Mouse (Mus musculus) gastrocnemius, adult 2 months (tissue): ENCODE results near the gene Gm10447. TPM values are rescaled to one million over a fixed set of nuclear protein-coding genes. Genes with fewer than 3 reads are reported as not detected.
A peak's percentile ranks its signal among the peaks of the same experiment; 100 is the strongest.

Source experiments
- DNase-seq: peaks from one replicate; pipeline ENCODE4 v3.0.0; 2022
- H3K27ac ChIP-seq: fragments of 200-600 bp; 2 replicates; pipeline ENCODE4 v1.8.1; 2022; ENCODE audit warnings: mild to moderate bottlenecking
- H3K4me3 ChIP-seq: fragments of 200-600 bp; 2 replicates; pipeline ENCODE4 v1.8.1; 2022; ENCODE audit warnings: mild to moderate bottlenecking, moderate library complexity
- CTCF ChIP-seq: fragments of 200-600 bp; IDR thresholded peaks from 2 replicates; pipeline ENCODE4 v1.8.1; 2022; ENCODE audit warnings: antibody characterized with exemption, mild to moderate bottlenecking, moderate library complexity
- intact Hi-C: fragments of 180-260 bp; cut with DNase I; formaldehyde crosslinking; loops from one replicate; pipeline ENCODE4 v1.15.1; 2025
- total RNA-seq, 2 experiments: library from RNA; stranded (reverse); gene quantifications; 2 replicates each; pipeline ENCODE4 v1.2.3; 2021

The Gm10447 gene
- total RNA-seq, 2 experiments from 2014 or later = not detected

DNA sequence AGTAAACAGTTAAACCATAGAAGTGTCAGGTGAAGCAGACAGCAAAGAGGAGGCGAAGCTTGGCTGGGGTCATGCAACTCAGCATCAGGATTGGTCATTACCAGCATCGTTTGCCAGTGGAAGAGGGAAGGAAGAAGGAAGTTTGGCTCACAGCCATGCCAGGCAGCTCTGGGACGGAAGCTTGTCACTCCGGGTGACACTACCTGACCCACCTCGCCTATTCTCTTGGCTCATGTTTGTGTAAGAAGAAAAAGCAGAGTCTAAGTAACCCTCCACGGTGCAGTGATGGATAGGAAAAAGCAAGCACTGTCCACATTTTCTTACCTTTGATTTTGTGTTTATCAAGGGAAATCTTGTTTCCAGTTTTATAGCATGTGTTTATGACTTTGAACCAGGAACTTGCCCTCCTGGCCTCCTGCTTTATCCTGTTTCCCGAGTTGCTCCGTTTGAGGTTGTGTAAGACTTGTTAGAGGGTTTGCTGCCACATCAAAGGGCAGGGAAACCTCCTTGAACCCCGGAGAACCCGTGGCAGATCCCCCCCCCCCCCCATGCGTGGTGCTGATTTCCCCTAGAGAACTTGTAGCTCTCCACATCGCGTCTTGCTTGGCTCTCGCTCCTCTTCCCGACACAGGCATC, 6.7 kb downstream of the Gm10447 start:
- intact Hi-C loops = no loop called here
- no peak for TF ChIP-seq CTCF
- H3K4me3 ChIP-seq = no peak overlapping the region
- H3K27ac ChIP-seq = no peak overlapping the region; the same call in 1 of the 2 replicates
- no peak for DNase-seq

- H3K27ac ChIP-seq = peak overlapping the region; percentile 52
- no peak overlapping the region for H3K4me3 ChIP-seq
- TF ChIP-seq CTCF = no peak
- DNase-seq = peak; percentile 81
- intact Hi-C loops = no loop called here
Observed at GRCm38 (mm10) chr11:53448529-53448928, 8.4 kb downstream of the Gm10447 start.

- Histone ChIP-seq H3K4me3 (no peak overlapping the region), H3K27ac (peak overlapping the region; percentile 52)
- no peak for DNase-seq
- intact Hi-C loops = no loop called here
- TF ChIP-seq CTCF = no peak
Observed at GRCm38 (mm10) chr11:53447996-53448395, 8.9 kb downstream of the Gm10447 start.

GRCm38 (mm10) chr11:53446183-53446582, 10.7 kb downstream of the Gm10447 start:
- Histone ChIP-seq H3K27ac (no peak overlapping the region), H3K4me3 (no peak overlapping the region)
- intact Hi-C loops = no loop called here
- DNase-seq = no peak
- no peak for TF ChIP-seq CTCF

DNA sequence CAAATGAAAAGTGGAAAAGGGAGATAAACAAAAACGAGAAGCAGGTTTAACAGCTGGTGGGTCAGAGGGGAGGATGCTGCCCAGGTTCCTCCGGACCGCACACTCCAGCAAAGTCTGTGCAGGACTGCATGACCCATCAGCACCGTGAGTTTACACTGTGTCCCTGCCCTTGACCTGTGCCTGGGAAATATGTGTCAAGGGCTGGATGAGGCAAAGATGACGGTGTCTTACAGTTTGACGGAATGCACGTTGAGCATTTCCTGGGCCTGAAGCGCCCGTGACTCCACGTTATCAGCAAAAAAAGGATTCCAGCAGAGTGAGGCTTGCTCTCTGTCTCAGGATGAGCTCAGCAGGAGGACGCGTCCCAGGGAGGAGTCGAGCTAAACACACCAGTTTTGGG, 11.3 kb downstream of the Gm10447 start:
- Histone ChIP-seq H3K4me3 (no peak overlapping the region), H3K27ac (no peak overlapping the region)
- no peak for TF ChIP-seq CTCF
- no peak for DNase-seq
- intact Hi-C loops = no loop called here

GRCm38 (mm10) chr11:53443861-53444260, 13.0 kb downstream of the Gm10447 start:
- DNase-seq = no peak
- TF ChIP-seq CTCF = peak; percentile 70
- Histone ChIP-seq H3K4me3 (no peak overlapping the region), H3K27ac (no peak overlapping the region)
- intact Hi-C loops = no loop called here

DNA sequence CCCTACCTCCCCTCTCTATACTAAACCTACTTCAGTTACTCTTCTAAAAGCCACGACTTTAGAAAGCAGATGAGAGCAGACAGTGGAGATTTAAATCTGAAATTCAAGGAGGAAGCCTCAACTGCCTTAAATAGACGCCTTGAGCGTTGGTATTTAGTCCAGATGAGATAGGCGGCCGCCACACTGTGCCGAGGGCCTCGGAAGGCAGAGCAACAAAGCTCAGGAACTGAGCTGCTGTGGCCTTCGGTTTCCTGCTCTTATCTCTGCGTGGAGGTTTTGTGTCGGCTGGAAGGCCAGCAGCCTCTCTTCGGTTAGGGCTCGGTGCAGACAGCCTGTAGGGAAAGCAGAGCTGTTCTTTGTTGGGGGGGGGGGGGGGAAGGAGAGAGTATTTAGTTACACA, 15.0 kb downstream of the Gm10447 start:
- H3K4me3 ChIP-seq = peak overlapping the region; percentile 48
- intact Hi-C loops = no loop called here
- DNase-seq = no peak
- TF ChIP-seq CTCF = no peak
- H3K27ac ChIP-seq = peak overlapping the region; percentile 85

DNA sequence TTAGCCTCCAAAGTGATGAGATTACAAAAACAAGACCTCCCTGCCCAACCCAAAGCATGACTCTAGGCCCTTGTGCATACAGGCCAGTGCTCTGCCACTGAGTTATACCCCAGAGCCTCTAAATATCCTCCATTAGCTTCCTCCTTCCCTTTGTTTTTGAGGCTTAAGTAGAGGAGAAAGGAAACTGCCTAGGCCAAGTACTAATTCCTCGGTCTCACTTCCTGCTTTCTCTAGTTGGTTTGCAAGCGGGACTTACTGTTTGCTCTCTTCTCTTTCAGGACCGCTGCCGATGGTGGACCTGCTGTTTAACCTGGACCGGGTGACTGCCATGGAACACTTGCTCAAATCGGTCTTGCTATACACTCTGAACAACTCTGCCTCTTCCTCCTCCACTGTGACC, 20.6 kb downstream of the Gm10447 start:
- DNase-seq = no peak
- intact Hi-C loops = no loop called here
- no peak for TF ChIP-seq CTCF
- Histone ChIP-seq H3K4me3 (no peak overlapping the region), H3K27ac (no peak overlapping the region; the same call in 1 of the 2 replicates)

GRCm38 (mm10) chr11:53435504-53435903, 21.4 kb downstream of the Gm10447 start:
- no peak for DNase-seq
- no peak overlapping the region for H3K4me3 ChIP-seq
- TF ChIP-seq CTCF = no peak
- H3K27ac ChIP-seq = no peak overlapping the region
- intact Hi-C loops = no loop called here

GRCm38 (mm10) chr11:53433057-53433456, 23.9 kb downstream of the Gm10447 start:
- no peak overlapping the region for H3K4me3 ChIP-seq
- no peak overlapping the region for H3K27ac ChIP-seq
- no peak for DNase-seq
- no peak for TF ChIP-seq CTCF
- intact Hi-C loops = no loop called here

- peak overlapping the region; percentile 80 for H3K4me3 ChIP-seq
- H3K27ac ChIP-seq = peak overlapping the region; percentile 97
- intact Hi-C loops = loop anchor here (2.0 kb wide), 1 partner anchor 131 kb away; the partner anchor contains the start of gene Hspa4
- DNase-seq = no peak
- TF ChIP-seq CTCF = no peak
Observed at GRCm38 (mm10) chr11:53431347-53432056, 25.4 kb downstream of the Gm10447 start.

DNA sequence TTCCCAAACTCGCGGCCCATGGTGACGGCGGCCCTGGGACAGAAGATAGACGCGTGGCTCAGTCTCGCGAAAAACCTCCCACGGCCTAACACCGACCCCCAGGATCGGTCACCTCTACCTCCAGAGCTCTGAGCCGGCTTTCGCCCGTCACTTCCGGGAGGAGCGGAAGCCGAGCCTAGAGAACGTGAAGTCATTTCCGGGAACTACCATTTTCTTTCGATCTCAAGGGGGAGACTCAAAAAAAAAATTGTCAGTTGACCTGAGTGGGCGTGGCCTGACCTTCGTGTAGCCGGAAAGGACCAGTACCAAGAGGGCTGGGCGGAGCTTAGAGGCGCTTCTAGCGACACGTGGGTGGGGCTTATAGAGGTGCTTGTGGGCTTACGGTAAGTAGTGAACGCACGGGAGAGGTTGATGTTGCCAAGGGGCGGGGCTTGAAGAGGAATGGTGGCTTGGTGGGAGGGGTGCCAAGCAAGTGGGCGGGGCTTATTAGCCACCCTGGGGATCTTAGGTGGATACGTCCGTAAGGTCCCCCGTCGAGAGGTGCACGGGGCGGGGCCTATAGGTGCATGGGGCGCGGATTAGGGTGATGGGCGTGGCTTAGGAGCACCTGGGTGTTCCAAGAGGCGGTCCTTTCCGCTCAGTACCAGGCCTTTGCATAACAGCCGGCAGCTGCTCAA, 26.1 kb downstream of the Gm10447 start, which contains the start of the genes Uqcrq and Gdf9:
TSS of gene Uqcrq (minus strand) at position 162 of the 677 bp plus-strand sequence.
TSS of gene Gdf9 (plus strand) at position 354 of the 677 bp plus-strand sequence.
- Histone ChIP-seq H3K27ac (peak within 1 kb of the TSS; percentile 97), H3K4me3 (peak within 1 kb of the TSS; percentile 80)
- intact Hi-C loops = loop anchor here (2.0 kb wide), 1 partner anchor 130 kb away; the partner anchor contains the start of gene Hspa4
- no peak for TF ChIP-seq CTCF
- DNase-seq = peak; percentile 99

- intact Hi-C loops = loop anchor here (2.0 kb wide), 1 partner anchor 129 kb away; the partner anchor contains the start of gene Hspa4
- H3K4me3 ChIP-seq = peak overlapping the region; percentile 80
- no peak for TF ChIP-seq CTCF
- H3K27ac ChIP-seq = peak overlapping the region; percentile 97
- no peak for DNase-seq
Observed at GRCm38 (mm10) chr11:53430300-53430669, 26.6 kb downstream of the Gm10447 start.
